Mouse (Mus musculus) liver (tissue): ENCODE data around the gene Tmem50a.
A peak's percentile ranks its signal among the peaks of the same experiment; 100 is the strongest.

Experiments used
- DNase-seq: peaks from one replicate; pipeline ENCODE4 v3.0.0-alpha.2; 2020; ENCODE audit warnings: mixed read lengths

Tmem50a gene

GRCm38 (mm10) chr4:134914864-134915209 is at the start of gene Tmem50a:
Gene Tmem50a, minus strand, starts transcription at chr4:134915024.
- DNase-seq, result peak; percentile 98

GRCm38 (mm10) chr4:134963021-134963776 is 48.4 kb upstream of the Tmem50a start:
- peak; percentile 86 for DNase-seq

- peak; percentile 83 for DNase-seq
Observed at GRCm38 (mm10) chr4:134956328-134956727, 41.5 kb upstream of the Tmem50a start.

GRCm38 (mm10) chr4:134955845-134956244 is 41.0 kb upstream of the Tmem50a start:
- peak; percentile 25 for DNase-seq

GRCm38 (mm10) chr4:134955196-134955595 is 40.4 kb upstream of the Tmem50a start:
- no peak for DNase-seq

GRCm38 (mm10) chr4:134954461-134954860 is 39.6 kb upstream of the Tmem50a start:
- no peak for DNase-seq

GRCm38 (mm10) chr4:134950518-134951091 is 35.8 kb upstream of the Tmem50a start:
- DNase-seq, result peak; percentile 36

- DNase-seq, result peak; percentile 73
Observed at GRCm38 (mm10) chr4:134946024-134946744, 31.4 kb upstream of the Tmem50a start.

- DNase-seq, result no peak
Observed at GRCm38 (mm10) chr4:134943758-134944538, 29.1 kb upstream of the Tmem50a start.

- DNase-seq, result no peak
Observed at GRCm38 (mm10) chr4:134939900-134940299, 25.1 kb upstream of the Tmem50a start.

GRCm38 (mm10) chr4:134937240-134938176 is 22.7 kb upstream of the Tmem50a start:
- DNase-seq, result peak; percentile 51

- peak; percentile 99 for DNase-seq
Observed at GRCm38 (mm10) chr4:134930684-134931481, 16.1 kb upstream of the Tmem50a start, which contains the start of gene Syf2. Gene Syf2, plus strand, starts transcription at chr4:134930898.

- no peak for DNase-seq
Observed at GRCm38 (mm10) chr4:134930190-134930589, 15.4 kb upstream of the Tmem50a start.

GRCm38 (mm10) chr4:134929536-134929935 is 14.7 kb upstream of the Tmem50a start:
- DNase-seq, result no peak

- no peak for DNase-seq
Observed at GRCm38 (mm10) chr4:134928464-134928836, 13.6 kb upstream of the Tmem50a start.

GRCm38 (mm10) chr4:134927815-134928463 is 13.1 kb upstream of the Tmem50a start:
- DNase-seq, result no peak

GRCm38 (mm10) chr4:134925206-134925605 is 10.4 kb upstream of the Tmem50a start:
- DNase-seq, result no peak

GRCm38 (mm10) chr4:134924019-134924741 is 9.4 kb upstream of the Tmem50a start:
- DNase-seq, result peak; percentile 89

- peak; percentile 99 for DNase-seq
Observed at GRCm38 (mm10) chr4:134923258-134924018, 8.6 kb upstream of the Tmem50a start, which contains the start of gene Rsrp1. Gene Rsrp1, plus strand, starts transcription at chr4:134923592.
